Comparison of ENCODE assay signal across 25 mouse cellular contexts in the genomic region with DNA sequence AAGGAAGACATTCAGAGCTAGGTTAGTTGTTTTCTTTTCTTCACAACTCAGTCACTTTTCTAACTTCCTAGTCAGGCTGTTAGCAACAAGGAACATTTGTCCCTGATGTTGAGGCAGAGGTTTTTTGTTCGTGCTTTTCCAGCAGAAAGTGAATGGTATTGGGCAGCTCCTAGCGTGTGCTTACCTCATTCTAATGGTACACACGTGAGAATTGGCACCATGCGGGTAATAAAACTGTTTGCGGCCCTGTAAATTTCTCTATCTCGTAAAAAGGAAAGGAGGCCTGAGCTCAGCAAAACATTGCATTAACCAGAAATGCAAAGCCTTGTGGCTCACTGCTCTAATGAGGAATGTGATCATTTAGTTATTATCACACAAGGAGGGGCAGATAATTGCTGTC.
"Had no signal": no experiment of that assay in that cellular context is flagged by ENCODE, and none has a peak within 500 bp of the region (broad histone marks: within the 10 kb centered on the region; RNA-seq: fewer than 3 reads in every experiment).

No protein-coding gene starts in this region.

- H3K4me2 ChIP-seq: forebrain, embryonic 15.5 days; heart, embryonic 12.5 days; hindbrain, embryonic 12.5 days; hindbrain, embryonic 14.5 days; liver, embryonic 12.5 days had no signal

- ATAC-seq: forebrain, embryonic 15.5 days; forebrain, postnatal 0 days; hindbrain, embryonic 16.5 days; inflammation-experienced regulatory T-cells, adult 6 months; intestine, postnatal 0 days; liver, embryonic 12.5 days had no signal

- H3K27ac ChIP-seq: forebrain, embryonic 15.5 days; gastrocnemius, adult 2 months; heart, embryonic 10.5 days; hindbrain, embryonic 10.5 days; hindbrain, embryonic 12.5 days; hindbrain, embryonic 14.5 days; layer of hippocampus, adult 2 months; left cerebral cortex, adult 2 months; liver, embryonic 12.5 days had no signal

- H3K4me3 ChIP-seq: forebrain, embryonic 15.5 days; gastrocnemius, adult 2 months; heart, embryonic 10.5 days; heart, embryonic 12.5 days; hindbrain, embryonic 10.5 days; hindbrain, embryonic 12.5 days; layer of hippocampus, adult 2 months; left cerebral cortex, adult 2 months; liver, embryonic 12.5 days had no signal

- H3K27me3 ChIP-seq: forebrain, embryonic 15.5 days; heart, embryonic 12.5 days; hindbrain, embryonic 12.5 days; liver, embryonic 12.5 days had no signal

- H3K4me1 ChIP-seq: forebrain, embryonic 15.5 days; hindbrain, embryonic 10.5 days; hindbrain, embryonic 12.5 days; liver, embryonic 12.5 days had no signal

- DNase-seq: forebrain, postnatal 0 days; gastrocnemius, adult 2 months; gastrocnemius, postnatal 10 days; gastrocnemius, postnatal 25 days; heart, adult 18-20 months; heart, postnatal 10 days; heart, postnatal 36 days; kidney, adult 18-20 months; kidney, adult 8-10 months; kidney, postnatal 10 days; kidney, postnatal 25 days; kidney, postnatal 4 days; liver had no signal

- H3K9ac ChIP-seq: forebrain, embryonic 15.5 days; forebrain, postnatal 0 days; heart, embryonic 12.5 days; hindbrain, embryonic 12.5 days; hindbrain, embryonic 14.5 days; liver, embryonic 12.5 days had no signal

- H3K9me3 ChIP-seq: forebrain, embryonic 15.5 days; heart, embryonic 10.5 days; heart, embryonic 12.5 days; hindbrain, embryonic 10.5 days; hindbrain, embryonic 12.5 days; liver, embryonic 12.5 days had no signal
